Mouse (Mus musculus) forebrain, embryonic 10.5 days (tissue): ENCODE results near the gene Car15. TPM values are rescaled to one million over a fixed set of nuclear protein-coding genes. Genes with fewer than 3 reads are reported as not detected.

Experiments
- DNase-seq: peaks from one replicate; pipeline ENCODE4 v3.0.0-alpha.2; 2017; ENCODE audit warnings: low spot score; ENCODE audit errors: extremely low spot score
- H3K27ac ChIP-seq: fragments of 300-500 bp; sonication (generic); 2 replicates; pipeline ENCODE4 v1.5.1; 2016; ENCODE audit warnings: mild to moderate bottlenecking
- H3K27me3 ChIP-seq: fragments of 300-500 bp; sonication (generic); 2 replicates; pipeline ENCODE4 v1.6.1; 2016; ENCODE audit warnings: mild to moderate bottlenecking; ENCODE audit not compliant: poor library complexity, severe bottlenecking
- H3K36me3 ChIP-seq: fragments of 300-500 bp; sonication (generic); replicated peaks from 2 replicates; pipeline ENCODE4 v1.6.1; 2016; ENCODE audit warnings: mild to moderate bottlenecking, moderate library complexity
- H3K4me1 ChIP-seq: fragments of 300-500 bp; sonication (generic); 2 replicates; pipeline ENCODE4 v1.6.1; 2016
- H3K4me3 ChIP-seq: fragments of 300-500 bp; sonication (generic); 2 replicates; pipeline ENCODE4 v1.5.1; 2016; ENCODE audit warnings: mild to moderate bottlenecking, moderate library complexity
- H3K9me3 ChIP-seq: fragments of 300-500 bp; sonication (generic); 2 replicates; pipeline ENCODE4 v1.6.1; 2016; ENCODE audit warnings: mild to moderate bottlenecking, moderate library complexity
- WGBS: fragments of 180-500 bp; shearing (Covaris S2); methylation state at CpG from one replicate; pipeline ENCODE4 v1.1.7; 2016; 5-methylcytosine and 5-hydroxymethylcytosine counted together
- polyA plus RNA-seq: library from polyadenylated mRNA; unstranded; fragments of >200 nt; fragmentation: Nextera tagmentation; extraction: Ambion mirVana; gene quantifications from 2 replicates; pipeline ENCODE4 v1.2.1, GENCODE M21; 2016

Car15 gene
- polyA plus RNA-seq, 1 experiment from 2014 or later = 2.7 TPM

GRCm38 (mm10) chr16:17804982-17805381, 33.2 kb downstream of the Car15 start:
- Histone ChIP-seq H3K27me3 (peaks cover 99% of the 10 kb centered on the region), H3K36me3 (no peaks in the 10 kb centered on the region), H3K9me3 (no peaks in the 10 kb centered on the region), H3K4me1 (peaks cover 80% of the 10 kb centered on the region), H3K4me3 (peak overlapping the region; percentile 53), H3K27ac (no peak overlapping the region)
- peak; percentile 20 for DNase-seq
- WGBS = 11% methylated on average over 7 of the region's 7 CpGs

- peak; percentile 73 for DNase-seq
- peaks cover 76% of the 10 kb centered on the region for H3K4me1 ChIP-seq
- H3K36me3 ChIP-seq = no peaks in the 10 kb centered on the region
- peaks cover 99% of the 10 kb centered on the region for H3K27me3 ChIP-seq
- under 1% methylated on average over 33 of the region's 33 CpGs for WGBS
- peak overlapping the region; percentile 53 for H3K4me3 ChIP-seq
- no peak overlapping the region; the same call in 1 of the 2 replicates for H3K27ac ChIP-seq
- H3K9me3 ChIP-seq = no peaks in the 10 kb centered on the region
These were observed 33.7 kb downstream of the Car15 start for GRCm38 (mm10) chr16:17804449-17804912.

DNA sequence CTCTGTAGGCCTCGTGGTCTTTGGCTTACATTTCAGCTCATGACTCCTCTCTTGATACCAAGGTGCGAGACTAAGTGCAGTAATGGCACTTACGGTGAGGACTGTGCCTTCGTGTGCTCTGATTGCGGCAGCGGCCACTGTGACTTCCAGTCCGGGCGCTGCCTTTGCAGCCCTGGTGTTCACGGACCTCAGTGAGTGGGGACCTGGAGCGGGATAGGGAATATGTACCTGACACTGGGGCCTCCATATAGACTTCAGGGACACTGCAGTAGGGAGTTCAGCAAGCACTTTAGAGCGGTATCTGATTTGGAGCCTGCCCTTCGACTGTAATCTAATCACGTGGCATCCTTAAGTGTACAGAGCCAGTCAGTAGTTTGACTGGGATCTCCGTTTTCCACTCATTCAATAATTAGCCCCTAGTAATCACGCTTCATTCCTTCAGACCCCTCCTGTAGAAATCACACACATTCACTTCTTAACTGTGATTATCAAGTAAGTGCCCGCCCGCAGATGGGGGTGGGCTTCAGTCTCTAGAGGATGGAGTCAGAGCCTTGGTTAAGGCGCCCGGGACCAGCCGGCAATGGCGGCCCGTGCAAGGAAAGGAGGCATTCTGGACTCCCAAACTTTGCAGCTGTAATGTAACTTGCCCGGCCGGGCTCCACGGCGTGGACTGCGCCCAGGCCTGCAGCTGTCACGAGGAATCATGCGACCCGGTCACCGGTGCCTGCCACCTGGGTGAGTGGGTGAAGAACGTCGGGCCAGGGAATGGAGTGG, 34.3 kb downstream of the Car15 start:
- 4% methylated on average over 33 of the region's 33 CpGs for WGBS
- DNase-seq = peak; percentile 33

DNA sequence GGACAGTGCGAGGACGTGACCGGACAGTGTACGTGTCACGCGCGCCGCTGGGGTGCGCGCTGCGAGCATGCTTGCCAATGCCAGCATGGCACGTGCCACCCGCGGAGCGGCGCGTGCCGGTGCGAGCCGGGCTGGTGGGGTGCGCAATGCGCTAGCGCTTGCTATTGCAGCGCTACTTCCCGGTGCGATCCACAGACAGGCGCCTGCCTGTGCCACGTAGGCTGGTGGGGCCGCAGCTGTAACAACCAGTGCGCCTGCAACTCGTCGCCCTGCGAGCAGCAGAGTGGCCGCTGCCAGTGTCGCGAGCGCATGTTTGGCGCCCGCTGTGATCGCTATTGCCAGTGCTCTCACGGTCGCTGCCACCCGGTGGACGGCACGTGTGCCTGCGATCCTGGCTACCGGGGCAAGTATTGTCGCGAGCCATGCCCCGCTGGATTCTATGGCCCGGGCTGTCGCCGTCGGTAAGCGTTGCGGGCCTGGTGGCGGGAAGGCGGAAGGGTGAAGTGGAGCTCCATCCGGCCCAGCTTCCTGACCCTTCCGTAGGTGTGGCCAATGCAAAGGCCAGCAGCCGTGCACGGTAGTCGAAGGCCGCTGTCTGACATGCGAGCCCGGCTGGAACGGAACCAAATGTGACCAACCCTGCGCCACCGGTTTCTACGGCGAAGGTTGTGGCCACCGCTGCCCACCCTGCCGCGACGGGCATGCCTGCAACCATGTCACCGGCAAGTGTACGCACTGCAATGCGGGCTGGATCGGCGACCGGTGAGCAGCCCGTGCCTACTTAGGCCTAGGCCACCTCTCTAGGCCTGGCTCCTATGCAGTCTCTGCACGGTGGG, 35.1 kb downstream of the Car15 start:
- H3K36me3 ChIP-seq = no peaks in the 10 kb centered on the region
- H3K4me1 ChIP-seq = peaks cover 75% of the 10 kb centered on the region
- H3K4me3 ChIP-seq = peak overlapping the region; percentile 53
- peaks cover 100% of the 10 kb centered on the region for H3K27me3 ChIP-seq
- DNase-seq = peak; percentile 49
- H3K9me3 ChIP-seq = no peaks in the 10 kb centered on the region
- H3K27ac ChIP-seq = peak overlapping the region; percentile 56; the same call in 1 of the 2 replicates
- 1% methylated on average over 83 of the region's 83 CpGs for WGBS

More for the DNA sequence above, 34.3 kb downstream of the Car15 start:
- H3K4me1 ChIP-seq = peaks cover 72% of the 10 kb centered on the region
- H3K4me3 ChIP-seq = peak overlapping the region; percentile 53
- H3K27ac ChIP-seq = no peak overlapping the region; the same call in 1 of the 2 replicates
- no peaks in the 10 kb centered on the region for H3K9me3 ChIP-seq
- H3K27me3 ChIP-seq = peaks cover 99% of the 10 kb centered on the region
- H3K36me3 ChIP-seq = no peaks in the 10 kb centered on the region

DNA sequence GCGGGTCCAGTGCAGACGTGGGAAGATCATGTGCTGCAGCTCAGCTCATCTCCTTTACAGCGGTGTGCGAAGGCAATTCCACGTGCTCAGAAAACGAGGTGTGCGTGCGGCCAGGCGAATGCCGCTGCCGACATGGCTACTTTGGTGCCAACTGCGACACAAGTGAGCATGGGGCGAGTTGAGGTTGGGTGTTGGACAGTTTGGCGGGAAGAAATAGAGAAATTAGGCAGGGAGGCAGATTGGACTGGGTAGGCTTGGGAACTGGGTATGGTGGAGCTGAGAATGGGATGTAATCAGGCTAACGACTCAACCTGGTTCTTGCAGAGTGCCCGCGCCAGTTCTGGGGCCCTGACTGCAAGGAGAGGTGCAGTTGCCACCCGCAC, 35.7 kb downstream of the Car15 start:
- H3K4me3 ChIP-seq = peak overlapping the region; percentile 53
- H3K4me1 ChIP-seq = peaks cover 75% of the 10 kb centered on the region
- WGBS = 4% methylated on average over 18 of the region's 18 CpGs

DNA sequence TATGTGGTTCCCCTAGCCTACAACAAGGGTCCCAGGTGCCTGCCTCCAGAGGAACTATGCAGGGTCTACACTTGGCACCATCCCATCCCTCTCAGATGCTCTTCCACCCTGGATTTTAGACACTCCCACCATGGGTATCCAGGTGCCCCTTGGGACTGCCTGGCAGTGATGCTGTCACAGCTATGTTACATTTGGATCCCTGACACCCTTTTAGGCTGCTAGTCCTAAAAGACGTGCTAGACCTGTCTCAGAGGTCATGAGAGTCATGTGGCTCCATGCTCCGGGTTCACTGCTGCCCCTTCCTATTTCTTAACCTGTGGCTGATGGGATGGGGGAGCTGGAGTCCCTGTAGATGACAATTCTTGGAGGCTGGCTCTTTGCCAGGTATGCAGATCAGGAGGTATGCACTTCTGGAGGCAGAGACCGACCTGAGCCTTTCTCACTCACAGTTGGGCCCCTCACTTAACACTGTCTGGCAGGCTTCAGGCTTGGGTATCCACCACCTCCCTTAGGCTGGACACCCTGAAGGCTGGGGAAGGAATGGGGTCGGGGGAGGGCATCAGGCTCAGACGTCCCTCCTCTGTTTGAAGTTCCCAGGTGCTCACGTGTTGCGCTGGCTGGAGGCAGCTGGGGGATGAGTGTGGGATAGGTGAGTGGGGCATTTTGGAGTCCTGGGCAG, 36.2 kb downstream of the Car15 start:
- Histone ChIP-seq H3K27ac (no peak overlapping the region), H3K4me3 (no peak overlapping the region; the same call in 1 of the 2 replicates), H3K9me3 (no peaks in the 10 kb centered on the region), H3K4me1 (peaks cover 75% of the 10 kb centered on the region), H3K27me3 (peaks cover 100% of the 10 kb centered on the region), H3K36me3 (no peaks in the 10 kb centered on the region)
- no peak for DNase-seq
- WGBS = under 1% methylated on average over 7 of the region's 7 CpGs

More for the DNA sequence above, 35.7 kb downstream of the Car15 start:
- Histone ChIP-seq H3K27me3 (peaks cover 100% of the 10 kb centered on the region), H3K36me3 (no peaks in the 10 kb centered on the region), H3K27ac (no peak overlapping the region), H3K9me3 (no peaks in the 10 kb centered on the region)
- peak; percentile 38 for DNase-seq

- H3K4me3 ChIP-seq = no peak overlapping the region
These were observed 38.6 kb downstream of the Car15 start for GRCm38 (mm10) chr16:17799584-17799983.

GRCm38 (mm10) chr16:17798321-17799180, 39.6 kb downstream of the Car15 start:
- no peaks in the 10 kb centered on the region for H3K9me3 ChIP-seq
- peaks cover 97% of the 10 kb centered on the region for H3K27me3 ChIP-seq
- peaks cover 58% of the 10 kb centered on the region for H3K4me1 ChIP-seq
- peaks cover 6% of the 10 kb centered on the region; the same call in 1 of the 2 replicates for H3K36me3 ChIP-seq
- peak; percentile 61 for DNase-seq
- H3K27ac ChIP-seq = peak overlapping the region; percentile 88
- WGBS = 1% methylated on average over 35 of the region's 45 CpGs
- H3K4me3 ChIP-seq = peak overlapping the region; percentile 60

More at GRCm38 (mm10) chr16:17799584-17799983, 38.6 kb downstream of the Car15 start:
- Histone ChIP-seq H3K36me3 (no peaks in the 10 kb centered on the region), H3K4me1 (peaks cover 68% of the 10 kb centered on the region), H3K27ac (no peak overlapping the region), H3K27me3 (peaks cover 100% of the 10 kb centered on the region), H3K9me3 (no peaks in the 10 kb centered on the region)
- no peak for DNase-seq

DNA sequence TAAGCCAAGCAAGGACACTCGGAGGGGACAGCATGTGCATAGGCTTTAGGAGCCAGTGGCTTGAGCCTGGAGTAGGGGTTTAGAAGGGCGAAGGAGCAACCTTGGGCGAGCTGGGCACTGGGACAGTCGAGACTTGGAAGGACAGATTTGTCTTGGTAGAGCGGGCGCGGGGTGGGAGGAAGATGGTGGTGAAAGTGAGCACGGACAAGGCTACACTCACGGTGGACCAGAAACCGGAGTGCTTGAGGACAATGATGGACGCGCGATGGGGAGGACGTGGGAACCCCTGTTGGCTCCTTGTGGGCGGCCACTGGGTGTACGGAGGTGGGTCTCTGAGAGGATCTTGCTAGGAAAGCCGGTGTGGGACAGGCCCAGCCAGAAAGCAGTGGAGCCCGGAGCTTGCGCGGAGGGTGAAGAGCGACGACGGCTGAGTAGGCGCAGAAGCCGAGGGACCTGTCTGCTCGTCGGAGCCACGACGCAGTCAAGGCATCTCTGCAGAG, 40.3 kb downstream of the Car15 start:
- Histone ChIP-seq H3K4me3 (peak overlapping the region; percentile 60), H3K36me3 (peaks cover 13% of the 10 kb centered on the region), H3K27me3 (peaks cover 90% of the 10 kb centered on the region), H3K4me1 (peaks cover 51% of the 10 kb centered on the region), H3K27ac (peak overlapping the region; percentile 88), H3K9me3 (no peaks in the 10 kb centered on the region)
- peak; percentile 56 for DNase-seq
- WGBS = 2% methylated on average over 29 of the region's 29 CpGs

DNA sequence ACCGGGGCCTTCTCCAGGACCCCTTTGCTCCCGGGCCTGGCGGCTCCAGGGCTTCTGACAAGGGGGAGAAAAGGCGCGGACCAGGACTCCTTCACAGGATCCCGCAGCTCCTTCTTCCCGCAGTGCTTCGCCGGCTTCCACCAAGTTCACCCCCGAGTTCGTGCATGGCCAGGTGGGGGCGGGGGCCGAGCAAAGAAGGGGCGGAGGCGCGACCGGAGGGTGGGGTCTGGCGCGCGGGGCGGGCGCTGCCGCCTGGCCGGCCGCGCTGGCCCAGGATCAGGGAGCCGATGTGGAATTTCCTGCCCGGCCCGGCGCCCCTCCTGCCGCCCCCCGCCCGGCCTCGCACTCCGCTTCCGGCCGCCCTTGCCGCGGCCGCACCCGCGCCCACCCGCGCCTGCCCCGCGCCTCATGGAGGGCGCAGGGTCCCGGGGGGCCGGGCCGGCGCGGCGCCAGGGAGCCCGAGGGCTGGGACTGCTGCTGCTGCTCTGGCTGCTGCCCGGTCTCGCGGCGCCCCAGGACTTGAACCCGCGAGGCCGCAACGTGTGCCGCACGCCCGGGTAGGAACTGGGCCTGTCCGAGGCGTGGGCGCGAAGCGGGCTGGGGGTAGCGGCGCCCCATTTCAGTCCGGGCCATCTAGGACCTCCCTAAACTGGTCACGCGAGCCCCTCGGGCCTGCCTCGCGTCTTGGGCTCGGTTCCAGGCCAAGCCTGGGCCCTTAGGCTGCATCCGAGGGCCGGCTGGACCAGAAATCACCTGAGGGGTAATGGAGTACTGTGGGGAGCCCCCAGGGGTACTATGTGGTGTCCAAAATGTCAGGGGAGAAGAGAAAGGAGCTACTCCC, 41.0 kb downstream of the Car15 start, which contains the start of gene Scarf2:
Gene Scarf2, plus strand, starts transcription at position 312 of the 841 bp plus-strand sequence.
- peaks cover 84% of the 10 kb centered on the region for H3K27me3 ChIP-seq
- H3K9me3 ChIP-seq = no peaks in the 10 kb centered on the region
- peak within 1 kb of the TSS; percentile 60 for H3K4me3 ChIP-seq
- H3K27ac ChIP-seq = peak within 1 kb of the TSS; percentile 88
- peaks cover 19% of the 10 kb centered on the region for H3K36me3 ChIP-seq
- H3K4me1 ChIP-seq = peaks cover 44% of the 10 kb centered on the region
- under 1% methylated on average over 76 of the region's 81 CpGs for WGBS
- DNase-seq = peak; percentile 58

DNA sequence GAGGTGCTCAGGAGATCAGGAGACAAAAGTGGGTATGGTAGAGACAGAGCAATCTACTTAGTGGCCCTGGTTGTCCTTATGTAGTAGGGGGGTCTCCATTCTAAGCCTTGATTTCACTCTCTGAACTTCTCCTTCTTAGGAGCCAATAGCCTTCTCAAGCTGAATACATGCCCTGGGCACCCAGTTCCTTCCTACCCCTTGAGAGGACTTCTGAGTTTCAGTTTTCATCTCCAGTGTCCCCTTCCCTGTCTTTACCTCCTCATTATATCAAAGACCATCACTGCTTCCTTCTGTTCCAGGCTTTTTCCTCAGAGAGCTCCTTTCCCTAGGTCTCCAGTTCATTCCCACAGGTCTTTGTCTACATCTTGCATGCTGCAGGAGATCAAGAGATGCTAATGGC, 41.6 kb downstream of the Car15 start:
- Histone ChIP-seq H3K4me3 (peak overlapping the region; percentile 60), H3K9me3 (no peaks in the 10 kb centered on the region), H3K4me1 (peaks cover 40% of the 10 kb centered on the region), H3K36me3 (peaks cover 26% of the 10 kb centered on the region), H3K27me3 (peaks cover 77% of the 10 kb centered on the region), H3K27ac (peak overlapping the region; percentile 88)
- no peak for DNase-seq
